Mouse (Mus musculus): ENCODE measurements around the gene Znrd1.

The Znrd1 gene

DNA sequence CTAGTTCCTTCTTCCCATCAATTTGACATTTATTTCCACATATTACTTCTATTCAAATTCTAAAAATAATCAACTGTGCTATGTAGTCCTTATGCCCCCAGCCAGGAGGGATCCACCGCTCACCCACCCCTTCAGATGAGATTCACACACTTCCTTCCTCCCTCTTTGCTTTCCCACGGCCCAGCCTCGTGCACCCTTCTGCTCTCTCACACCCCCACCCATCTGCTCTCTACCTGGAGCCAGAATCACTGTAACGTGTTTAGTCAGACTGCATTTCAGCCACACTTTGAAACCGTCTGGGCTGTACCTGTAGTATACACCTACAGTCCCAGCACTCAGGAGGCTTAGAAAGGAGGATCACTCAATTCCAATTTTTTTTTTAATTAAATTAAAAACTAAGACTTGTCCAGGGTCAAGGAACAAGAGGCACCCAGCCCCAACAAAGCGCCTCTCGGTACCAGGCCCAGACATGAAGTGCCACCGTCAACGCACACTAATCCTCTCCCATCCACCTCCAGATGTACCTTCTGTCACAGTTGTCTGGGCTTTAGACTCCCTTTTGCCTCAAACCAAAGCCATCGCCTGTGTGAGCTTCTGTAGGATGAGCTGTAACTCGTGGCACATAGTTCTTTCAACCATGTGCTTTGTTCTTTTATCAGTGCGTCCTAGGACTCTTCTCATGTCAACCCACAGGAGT, 29.0 kb downstream of the Znrd1 start:
- no peak for DNase-seq (ENCODE audit: extremely low spot score, low spot score)

DNA sequence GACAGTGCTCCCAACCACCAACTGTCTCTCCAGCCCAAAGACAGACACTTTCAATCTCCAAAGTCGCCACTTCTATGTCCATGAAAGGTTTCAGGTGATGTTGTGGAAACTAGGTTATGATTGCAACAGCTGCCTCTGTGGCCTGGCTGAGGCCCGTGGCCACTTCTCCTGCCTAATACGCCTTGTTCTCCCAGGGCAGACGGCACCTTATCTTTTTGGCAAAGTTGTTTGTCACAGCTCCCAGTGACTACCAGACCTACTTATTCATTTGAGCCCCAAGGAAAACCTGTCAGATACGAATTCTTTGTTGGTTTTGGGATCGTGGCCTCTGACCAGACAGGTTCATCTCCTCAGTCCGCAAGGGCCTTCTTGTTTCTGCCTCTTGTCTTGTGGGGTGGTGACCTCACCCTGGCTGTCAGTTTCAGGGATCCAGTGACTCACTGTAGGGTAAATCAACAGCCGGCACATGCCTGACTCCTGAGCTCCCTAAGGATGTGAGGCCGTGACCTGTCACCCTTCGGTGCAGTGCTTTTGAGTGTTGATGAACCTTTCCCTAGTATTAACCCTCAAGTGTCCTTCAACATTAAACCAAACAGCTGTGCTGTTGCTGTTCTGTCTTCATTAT, 30.8 kb downstream of the Znrd1 start:
- no peak for DNase-seq (ENCODE audit: extremely low spot score, low spot score)

DNA sequence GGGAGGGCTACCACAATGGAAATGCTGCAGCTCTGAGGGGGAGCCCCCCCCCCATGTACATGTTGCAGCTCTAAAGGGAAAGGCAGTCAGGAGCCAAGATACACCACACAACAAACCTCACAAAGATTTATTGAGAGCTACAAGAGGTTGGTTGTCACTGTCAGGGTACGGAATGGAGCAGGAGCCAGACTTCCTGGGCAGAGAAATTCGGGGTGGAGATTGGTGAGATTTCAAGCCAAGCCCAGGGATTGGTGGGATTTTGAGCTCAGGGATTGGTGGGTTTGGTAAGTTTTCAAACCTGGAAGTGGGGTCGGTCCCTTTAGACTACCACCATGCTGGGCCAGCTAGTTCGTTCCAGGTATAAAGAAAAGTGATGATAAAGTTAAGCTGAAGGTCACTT, 34.9 kb downstream of the Znrd1 start:
- DNase-seq (ENCODE audit: extremely low spot score, low spot score) = no peak

DNA sequence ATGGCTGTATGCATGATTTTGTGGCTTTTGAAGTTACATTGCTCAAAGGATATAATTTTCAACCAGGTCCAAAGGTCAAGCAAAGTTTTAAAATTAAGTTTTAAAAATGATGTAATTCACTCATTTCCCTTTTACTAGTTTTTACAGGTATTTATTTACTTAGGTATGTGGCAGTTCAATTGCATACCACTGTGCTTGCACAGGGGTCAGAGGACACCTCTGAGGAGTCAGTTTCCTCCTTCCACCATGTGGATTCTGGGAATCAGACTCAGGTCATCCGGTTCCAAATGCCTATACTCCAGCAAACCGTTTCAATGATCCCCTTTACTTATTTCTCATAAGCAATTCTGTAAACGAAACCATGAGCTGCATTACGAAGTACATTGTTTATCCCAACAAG, 35.6 kb downstream of the Znrd1 start:
- DNase-seq (ENCODE audit: extremely low spot score, low spot score) = no peak

DNA sequence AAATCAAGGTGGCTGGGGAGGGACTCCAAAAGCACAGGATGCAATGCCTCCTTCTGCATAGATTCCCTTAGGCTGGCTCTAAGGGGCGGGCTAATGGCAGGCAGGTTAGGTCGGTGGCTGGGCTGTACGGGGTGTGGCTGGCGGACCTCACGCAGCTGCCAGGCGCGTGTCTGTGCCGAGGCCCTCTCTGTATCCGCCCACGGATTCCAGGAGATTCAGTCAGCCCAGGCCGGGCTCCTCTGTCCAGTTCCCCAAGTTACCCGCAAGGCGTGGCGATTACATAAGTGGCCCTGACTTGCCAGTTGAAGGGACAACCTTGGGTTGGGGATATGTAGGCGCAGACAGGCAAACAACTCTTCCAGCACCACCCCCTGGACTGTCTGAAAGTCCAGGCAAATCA, 38.1 kb downstream of the Znrd1 start:
- no peak for DNase-seq (ENCODE audit: extremely low spot score, low spot score)

DNA sequence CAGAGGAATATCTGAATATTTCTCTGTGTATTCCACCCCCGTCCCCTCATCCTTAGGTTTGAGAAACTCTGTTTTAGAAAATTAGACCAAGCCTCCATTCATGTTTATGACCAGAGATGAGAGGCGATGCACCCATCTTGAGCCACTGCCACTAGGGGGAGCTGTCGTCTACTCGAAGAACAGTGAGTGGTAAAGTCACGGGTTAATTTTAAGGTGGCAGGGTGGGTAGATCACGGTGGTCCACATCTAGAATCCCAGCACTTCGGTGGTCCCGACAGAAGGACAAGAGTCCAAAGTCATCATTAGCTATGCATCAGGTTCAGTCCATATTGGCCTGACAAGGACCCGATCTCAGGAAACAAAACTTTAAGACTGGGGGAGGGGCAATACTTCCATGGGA, 43.3 kb downstream of the Znrd1 start:
- peak; percentile 60 for DNase-seq (ENCODE audit: extremely low spot score, low spot score)

DNA sequence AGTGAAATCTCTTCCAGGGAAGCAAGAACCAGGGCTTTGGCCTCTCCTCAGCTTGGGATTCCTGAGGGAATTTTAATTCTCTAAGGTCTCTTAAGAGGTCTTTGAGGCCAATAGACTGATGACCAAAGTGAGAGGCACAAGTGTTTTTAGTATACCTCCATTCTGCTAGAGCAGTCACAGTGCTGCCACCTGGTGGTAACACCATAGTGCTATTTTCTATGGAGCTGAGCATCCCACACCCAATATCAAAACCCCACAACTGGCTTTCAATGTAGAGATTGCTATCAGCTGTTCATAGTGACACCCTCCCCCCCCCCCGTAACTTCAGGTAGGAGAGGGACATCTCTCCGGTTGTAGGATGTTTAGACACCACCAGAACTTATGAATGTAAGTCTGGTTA, 44.3 kb downstream of the Znrd1 start:
- peak; percentile 63 for DNase-seq (ENCODE audit: extremely low spot score, low spot score)

DNA sequence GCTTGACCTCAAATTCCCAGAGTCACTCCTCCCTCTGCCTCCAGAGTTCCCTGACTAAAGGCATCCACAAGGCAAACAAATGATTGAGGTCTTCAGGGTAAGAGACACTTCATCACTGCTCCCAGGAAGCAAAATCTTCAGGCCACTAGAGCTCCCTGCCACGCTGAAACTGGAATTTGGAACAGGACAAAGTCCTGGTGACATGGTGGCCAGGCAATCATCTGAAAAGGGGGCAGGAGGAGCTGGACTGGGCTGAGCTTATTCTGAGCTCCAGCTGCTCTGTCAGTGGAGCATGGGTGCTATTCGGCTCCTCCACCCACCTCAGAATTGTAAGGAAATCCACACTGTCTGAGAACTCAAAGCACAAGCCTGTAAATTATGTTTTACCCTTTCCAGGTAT, 46.3 kb downstream of the Znrd1 start:
- DNase-seq (ENCODE audit: extremely low spot score, low spot score) = no peak

DNA sequence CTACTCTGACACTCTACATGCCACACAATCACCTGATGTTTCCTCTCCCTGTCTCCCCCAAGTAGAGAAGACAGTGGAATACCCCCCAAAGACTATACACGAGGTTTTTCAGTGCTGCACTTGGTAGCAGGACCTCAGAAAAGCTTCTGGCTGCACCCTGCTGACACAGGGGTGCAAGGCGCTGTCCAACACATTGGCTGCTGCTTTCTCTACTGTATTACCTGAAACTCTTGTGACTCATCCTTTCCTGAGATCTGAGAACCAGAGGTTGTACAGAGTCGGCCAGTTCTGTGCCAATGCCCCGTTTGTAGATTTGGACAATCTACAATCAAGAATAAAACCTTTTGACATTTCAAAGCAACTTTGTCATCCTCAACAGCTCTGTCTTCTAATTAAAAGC, 48.6 kb downstream of the Znrd1 start:
- no peak for DNase-seq (ENCODE audit: extremely low spot score, low spot score)

DNA sequence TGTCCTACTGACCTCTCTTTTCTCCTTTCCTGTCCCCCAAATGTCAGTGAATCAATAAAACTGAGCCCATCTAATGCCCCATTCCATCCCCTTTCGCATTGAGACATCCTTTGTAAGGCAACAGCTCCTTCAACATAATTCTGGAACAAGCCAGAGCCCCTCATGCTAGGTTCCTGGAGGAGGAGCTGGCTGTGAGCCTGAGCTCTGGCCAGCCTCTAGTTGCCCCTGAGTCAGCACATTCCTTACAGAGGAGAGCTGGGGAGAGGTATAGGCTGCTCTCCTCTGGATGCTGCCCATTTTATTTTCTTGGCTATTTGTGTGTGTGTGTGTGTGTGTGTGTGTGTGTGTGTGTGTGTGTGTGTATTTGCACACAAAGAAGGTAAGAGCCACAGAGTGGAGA, 50.1 kb downstream of the Znrd1 start:
- DNase-seq (ENCODE audit: extremely low spot score, low spot score) = no peak

All from neural tube, embryonic 10.5 days (tissue).